Mouse (Mus musculus): ENCODE measurements around the gene AC141477.1. TPM values are rescaled to one million over a fixed set of nuclear protein-coding genes. Genes with fewer than 3 reads are reported as not detected.
A peak's percentile ranks its signal among the peaks of the same experiment; 100 is the strongest.

The AC141477.1 gene
- not detected in 2 replicates for polyA plus RNA-seq (2012; ENCODE audit: insufficient read depth, insufficient read length, low replicate concordance, missing spikeins)

GRCm38 (mm10) chr10:76440281-76440680 lies at the start of gene AC141477.1:
TSS of gene AC141477.1 (minus strand) at chr10:76440444.
- Histone ChIP-seq H3K27ac (ENCODE audit: insufficient read depth, low read depth, low read length) (no peak within 1 kb of the TSS), H3K4me1 (ENCODE audit: control insufficient read depth, insufficient read depth, low read length) (peaks cover 7% of the 10 kb centered on the region; the same call in 1 of the 2 replicates), H3K4me3 (ENCODE audit: insufficient read depth, low read depth, low read length) (no peak within 1 kb of the TSS)
- TF ChIP-seq CTCF (IDR thresholded peaks at IDR 0.05; ENCODE audit: insufficient read depth, low read depth, low read length) (no peak), POLR2A (IDR thresholded peaks at IDR 0.05; ENCODE audit: insufficient read depth, low read depth, low read length) (no peak)
- WGBS = 92% methylated on average over 17 of the region's 17 CpGs

- no peak overlapping the region for H3K27ac ChIP-seq (ENCODE audit: insufficient read depth, low read depth, low read length)
- H3K4me3 ChIP-seq (ENCODE audit: insufficient read depth, low read depth, low read length) = no peak overlapping the region
- WGBS = 92% methylated on average over 15 of the region's 15 CpGs
- H3K4me1 ChIP-seq (ENCODE audit: control insufficient read depth, insufficient read depth, low read length) = no peaks in the 10 kb centered on the region
- TF ChIP-seq CTCF (IDR thresholded peaks at IDR 0.05; ENCODE audit: insufficient read depth, low read depth, low read length) (no peak), POLR2A (IDR thresholded peaks at IDR 0.05; ENCODE audit: insufficient read depth, low read depth, low read length) (no peak)
Measured at GRCm38 (mm10) chr10:76489205-76489604, 49.0 kb upstream of the AC141477.1 start.

GRCm38 (mm10) chr10:76488265-76488664 lies 48.0 kb upstream of the AC141477.1 start:
- 96% methylated on average over 8 of the region's 8 CpGs for WGBS
- no peak overlapping the region for H3K4me3 ChIP-seq (ENCODE audit: insufficient read depth, low read depth, low read length)
- H3K27ac ChIP-seq (ENCODE audit: insufficient read depth, low read depth, low read length) = no peak overlapping the region
- no peak for TF ChIP-seq POLR2A (IDR thresholded peaks at IDR 0.05; ENCODE audit: insufficient read depth, low read depth, low read length)
- no peak for TF ChIP-seq CTCF (IDR thresholded peaks at IDR 0.05; ENCODE audit: insufficient read depth, low read depth, low read length)
- no peaks in the 10 kb centered on the region for H3K4me1 ChIP-seq (ENCODE audit: control insufficient read depth, insufficient read depth, low read length)

GRCm38 (mm10) chr10:76486302-76486701 lies 46.1 kb upstream of the AC141477.1 start:
- TF ChIP-seq POLR2A (IDR thresholded peaks at IDR 0.05; ENCODE audit: insufficient read depth, low read depth, low read length) (no peak), CTCF (IDR thresholded peaks at IDR 0.05; ENCODE audit: insufficient read depth, low read depth, low read length) (no peak)
- Histone ChIP-seq H3K4me1 (ENCODE audit: control insufficient read depth, insufficient read depth, low read length) (no peaks in the 10 kb centered on the region), H3K27ac (ENCODE audit: insufficient read depth, low read depth, low read length) (no peak overlapping the region), H3K4me3 (ENCODE audit: insufficient read depth, low read depth, low read length) (no peak overlapping the region)
- WGBS = 97% methylated on average over 2 of the region's 2 CpGs

GRCm38 (mm10) chr10:76481480-76481879 lies 41.2 kb upstream of the AC141477.1 start:
- Histone ChIP-seq H3K4me3 (ENCODE audit: insufficient read depth, low read depth, low read length) (no peak overlapping the region), H3K4me1 (ENCODE audit: control insufficient read depth, insufficient read depth, low read length) (no peaks in the 10 kb centered on the region), H3K27ac (ENCODE audit: insufficient read depth, low read depth, low read length) (no peak overlapping the region)
- TF ChIP-seq POLR2A (IDR thresholded peaks at IDR 0.05; ENCODE audit: insufficient read depth, low read depth, low read length) (no peak), CTCF (IDR thresholded peaks at IDR 0.05; ENCODE audit: insufficient read depth, low read depth, low read length) (no peak)
- WGBS = 95% methylated on average over 6 of the region's 6 CpGs

GRCm38 (mm10) chr10:76480851-76481250 lies 40.6 kb upstream of the AC141477.1 start:
- WGBS = 93% methylated on average over 13 of the region's 13 CpGs
- H3K4me3 ChIP-seq (ENCODE audit: insufficient read depth, low read depth, low read length) = no peak overlapping the region
- no peak overlapping the region for H3K27ac ChIP-seq (ENCODE audit: insufficient read depth, low read depth, low read length)
- H3K4me1 ChIP-seq (ENCODE audit: control insufficient read depth, insufficient read depth, low read length) = no peaks in the 10 kb centered on the region
- no peak for TF ChIP-seq POLR2A (IDR thresholded peaks at IDR 0.05; ENCODE audit: insufficient read depth, low read depth, low read length)
- TF ChIP-seq CTCF (IDR thresholded peaks at IDR 0.05; ENCODE audit: insufficient read depth, low read depth, low read length) = no peak

- 80% methylated on average over 5 of the region's 5 CpGs for WGBS
- peaks cover 27% of the 10 kb centered on the region for H3K4me1 ChIP-seq (ENCODE audit: control insufficient read depth, insufficient read depth, low read length)
- TF ChIP-seq CTCF (IDR thresholded peaks at IDR 0.05; ENCODE audit: insufficient read depth, low read depth, low read length) (no peak), POLR2A (IDR thresholded peaks at IDR 0.05; ENCODE audit: insufficient read depth, low read depth, low read length) (no peak)
- H3K4me3 ChIP-seq (ENCODE audit: insufficient read depth, low read depth, low read length) = no peak overlapping the region
- no peak overlapping the region for H3K27ac ChIP-seq (ENCODE audit: insufficient read depth, low read depth, low read length)
Measured at GRCm38 (mm10) chr10:76473759-76474158, 33.5 kb upstream of the AC141477.1 start.

GRCm38 (mm10) chr10:76468203-76469162 lies 28.2 kb upstream of the AC141477.1 start, which contains the start of the genes Mcm3ap and Ybey:
TSS of gene Mcm3ap (plus strand) at chr10:76468927.
TSS of gene Ybey (minus strand) at chr10:76469114.
- TF ChIP-seq CTCF (IDR thresholded peaks at IDR 0.05; ENCODE audit: insufficient read depth, low read depth, low read length) (peak; percentile 48; the same call in 1 of the 2 replicates), POLR2A (IDR thresholded peaks at IDR 0.05; ENCODE audit: insufficient read depth, low read depth, low read length) (peak; percentile 90)
- H3K27ac ChIP-seq (ENCODE audit: insufficient read depth, low read depth, low read length) = peak within 1 kb of the TSS; percentile 59
- under 1% methylated on average over 55 of the region's 55 CpGs for WGBS
- H3K4me1 ChIP-seq (ENCODE audit: control insufficient read depth, insufficient read depth, low read length) = peaks cover 20% of the 10 kb centered on the region
- H3K4me3 ChIP-seq (ENCODE audit: insufficient read depth, low read depth, low read length) = peak within 1 kb of the TSS; percentile 90

GRCm38 (mm10) chr10:76462721-76463120 lies 22.5 kb upstream of the AC141477.1 start:
- TF ChIP-seq POLR2A (IDR thresholded peaks at IDR 0.05; ENCODE audit: insufficient read depth, low read depth, low read length) (no peak), CTCF (IDR thresholded peaks at IDR 0.05; ENCODE audit: insufficient read depth, low read depth, low read length) (no peak)
- 89% methylated on average over 6 of the region's 6 CpGs for WGBS
- Histone ChIP-seq H3K4me1 (ENCODE audit: control insufficient read depth, insufficient read depth, low read length) (no peaks in the 10 kb centered on the region), H3K27ac (ENCODE audit: insufficient read depth, low read depth, low read length) (no peak overlapping the region), H3K4me3 (ENCODE audit: insufficient read depth, low read depth, low read length) (no peak overlapping the region)
